ENCODE assay signal across 7 mouse cellular contexts in genomic region chr5:71095180-71095579, GRCm38 (mm10). TPM values are rescaled to one million over a fixed set of nuclear protein-coding genes. Genes with fewer than 3 reads are reported as not detected.
A peak's percentile ranks its signal among the peaks of the same experiment; 100 is the strongest.
DNase-seq lines count a peak whose midpoint lies in the region; ATAC-seq and TF ChIP-seq lines count a peak whose summit lies in the region.

No protein-coding gene starts in this region.

- no peaks in the 10 kb centered on the region for H3K36me3 ChIP-seq in lung, embryonic 15.5 days
- no peaks in the 10 kb centered on the region for H3K36me3 ChIP-seq in embryonic facial prominence, embryonic 12.5 days
- no peaks in the 10 kb centered on the region for H3K36me3 ChIP-seq in intestine, embryonic 15.5 days
- H3K36me3 ChIP-seq in limb, embryonic 14.5 days (ENCODE audit: control insufficient read depth, insufficient read depth, low read length): no peaks in the 10 kb centered on the region

- H3K4me1 ChIP-seq in lung, embryonic 15.5 days: peaks cover 7% of the 10 kb centered on the region
- H3K4me1 ChIP-seq in embryonic facial prominence, embryonic 12.5 days: no peaks in the 10 kb centered on the region
- no peaks in the 10 kb centered on the region for H3K4me1 ChIP-seq in intestine, embryonic 15.5 days (replicated peaks)
- no peaks in the 10 kb centered on the region for H3K4me1 ChIP-seq in limb, embryonic 14.5 days (ENCODE audit: control insufficient read depth, insufficient read depth, low read length)

- no peak for TF ChIP-seq POLR2A in limb, embryonic 14.5 days (IDR thresholded peaks at IDR 0.05; ENCODE audit: borderline replicate concordance, extremely low read depth, insufficient read depth, insufficient read length)

- no peak overlapping the region for H3K9ac ChIP-seq in lung, embryonic 15.5 days
- peak overlapping the region; percentile 54; the same call in 1 of the 2 replicates for H3K9ac ChIP-seq in embryonic facial prominence, embryonic 12.5 days
- peak overlapping the region; percentile 11; the same call in 1 of the 2 replicates for H3K9ac ChIP-seq in intestine, embryonic 15.5 days
- peak overlapping the region; percentile 44; the same call in 1 of the 2 replicates for H3K9ac ChIP-seq in limb, embryonic 14.5 days (ENCODE audit: low read depth, low read length, severe bottlenecking)

- H3K9me3 ChIP-seq in lung, embryonic 15.5 days: no peaks in the 10 kb centered on the region
- no peaks in the 10 kb centered on the region for H3K9me3 ChIP-seq in embryonic facial prominence, embryonic 12.5 days
- H3K9me3 ChIP-seq in intestine, embryonic 15.5 days: no peaks in the 10 kb centered on the region
- H3K9me3 ChIP-seq in limb, embryonic 14.5 days (ENCODE audit: control insufficient read depth, low read length): no peaks in the 10 kb centered on the region

- H3K27me3 ChIP-seq in lung, embryonic 15.5 days: peaks cover 18% of the 10 kb centered on the region
- H3K27me3 ChIP-seq in embryonic facial prominence, embryonic 12.5 days: 0 out of 2 replicates have a peak, but pooled peaks cover 6% of the 10 kb centered on the region
- H3K27me3 ChIP-seq in intestine, embryonic 15.5 days (replicated peaks): peaks cover 9% of the 10 kb centered on the region
- H3K27me3 ChIP-seq in limb, embryonic 14.5 days (ENCODE audit: control insufficient read depth, insufficient read depth, low read length): 0 out of 2 replicates have a peak, but pooled peaks cover 6% of the 10 kb centered on the region

- peak overlapping the region; percentile 96 for H3K4me2 ChIP-seq in lung, embryonic 15.5 days
- H3K4me2 ChIP-seq in embryonic facial prominence, embryonic 12.5 days (replicated peaks): peak overlapping the region; percentile 96
- peak overlapping the region; percentile 97 for H3K4me2 ChIP-seq in intestine, embryonic 15.5 days (replicated peaks)
- H3K4me2 ChIP-seq in limb, embryonic 14.5 days (replicated peaks; ENCODE audit: low read depth, low read length, severe bottlenecking): peak overlapping the region; percentile 88

- H3K4me3 ChIP-seq in lung, embryonic 15.5 days: peak overlapping the region; percentile 48
- H3K4me3 ChIP-seq in embryonic facial prominence, embryonic 12.5 days: peak overlapping the region; percentile 70
- H3K4me3 ChIP-seq in intestine, embryonic 15.5 days (replicated peaks): peak overlapping the region; percentile 59
- peak overlapping the region; percentile 52 for H3K4me3 ChIP-seq in limb, embryonic 14.5 days (replicated peaks; ENCODE audit: low read length)

- no peak for DNase-seq in lung, postnatal 4 days
- no peak for DNase-seq in limb, embryonic 14.5 days (ENCODE audit: low spot score)
- peak; percentile 74 for DNase-seq in right cerebral cortex, postnatal 10 days (ENCODE audit: low spot score in 2 of 2)
- no peak for DNase-seq in thymus, postnatal 36 days

- H3K27ac ChIP-seq in lung, embryonic 15.5 days: no peak overlapping the region
- no peak overlapping the region for H3K27ac ChIP-seq in embryonic facial prominence, embryonic 12.5 days
- no peak overlapping the region for H3K27ac ChIP-seq in intestine, embryonic 15.5 days
- H3K27ac ChIP-seq in limb, embryonic 14.5 days (replicated peaks; ENCODE audit: low read depth, low read length): no peak overlapping the region

- WGBS in lung, embryonic 15.5 days: 2% methylated on average over 19 of the region's 19 CpGs
- WGBS in embryonic facial prominence, embryonic 12.5 days: 2% methylated on average over 19 of the region's 19 CpGs
- under 1% methylated on average over 19 of the region's 19 CpGs for WGBS in intestine, embryonic 15.5 days
- 1% methylated on average over 19 of the region's 19 CpGs for WGBS in limb, embryonic 14.5 days

- no peak; the same call in 1 of the 2 replicates for ATAC-seq in lung, embryonic 15.5 days (ENCODE audit: borderline replicate concordance, extremely low read depth, low FRiP score, low TSS enrichment)
- ATAC-seq in embryonic facial prominence, embryonic 12.5 days (ENCODE audit: insufficient number of reproducible peaks, insufficient read depth, low FRiP score, low TSS enrichment): no peak
- peak; percentile 50 for ATAC-seq in intestine, embryonic 15.5 days
- ATAC-seq in limb, embryonic 14.5 days (ENCODE audit: low FRiP score, low read depth): peak; percentile 44

RNA-seq across cellular contexts. Expression of gene Gabra2, which starts 0.5 kb away (rescaled TPM):
- polyA plus RNA-seq in lung, embryonic 15.5 days (2015; fragmentation: Nextera tagmentation; extraction: Ambion mirVana): 0.07 and 0.08 TPM in 2 replicates
- polyA plus RNA-seq in embryonic facial prominence, embryonic 12.5 days (2016; fragmentation: Nextera tagmentation; extraction: Ambion mirVana): 2.4 TPM in 2 replicates
- 2.5 and 2.6 TPM in 2 replicates for polyA plus RNA-seq in intestine, embryonic 15.5 days (2015; fragmentation: Nextera tagmentation; extraction: Ambion mirVana)
- polyA plus RNA-seq in limb, embryonic 14.5 days (2012; rRNA removed): 0.40 and 0.63 TPM in 2 replicates
- 0.54 and 1.2 TPM in 2 replicates for polyA plus RNA-seq in limb, embryonic 14.5 days (2014; fragmentation: Nextera tagmentation; extraction: Ambion mirVana)

Comparison
In these comparisons a context has a peak if more than half of its experiments do, and no peak if none do; other contexts are left out.
1. ATAC-seq: peak in intestine, embryonic 15.5 days (single experiment) and limb, embryonic 14.5 days (single experiment); none in lung, embryonic 15.5 days (single experiment) and embryonic facial prominence, embryonic 12.5 days (single experiment).
2. DNase-seq: peak in right cerebral cortex, postnatal 10 days (2 of 2); none in lung, postnatal 4 days (0 of 2), limb, embryonic 14.5 days (single experiment) and thymus, postnatal 36 days (0 of 2).
3. Peak in every context shown above with its lines, with median percentiles within 50 percentile points of each other: H3K4me2 ChIP-seq and H3K4me3 ChIP-seq.